Mouse (Mus musculus) megakaryocyte, embryonic 14.5 days (primary cell): ENCODE measurements around the gene Pfdn6.

Experiments used
- FLI1 ChIP-seq: IDR thresholded peaks from 2 replicates; pipeline ENCODE4 v1.6.1; 2012; ENCODE audit warnings: low read length, inconsistent platforms, mixed read lengths
- GATA1 ChIP-seq: IDR thresholded peaks from 3 replicates; pipeline ENCODE4 v1.6.1; 2012; ENCODE audit warnings: mixed read lengths, low read length, inconsistent platforms, borderline replicate concordance

DNA sequence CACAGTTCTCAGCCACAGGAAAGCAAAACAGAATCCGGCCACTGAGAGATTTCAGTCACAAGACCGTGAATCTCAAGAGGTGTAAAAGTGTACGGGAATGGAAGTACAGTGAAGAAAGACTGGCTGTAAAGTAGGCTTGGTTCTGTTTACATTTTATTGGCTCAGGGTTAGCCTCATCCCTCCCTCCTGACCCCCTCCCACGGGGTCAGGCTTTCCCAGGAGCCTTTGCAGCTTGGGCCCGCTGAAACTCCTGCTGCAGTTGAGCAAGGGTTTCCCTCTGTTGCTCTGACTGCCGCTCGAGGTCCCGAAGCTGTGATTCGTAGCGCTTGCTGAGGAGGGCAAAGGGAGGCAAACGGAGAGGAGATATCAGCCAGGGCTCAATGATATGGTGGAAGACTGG, 1.4 kb downstream of the Pfdn6 start:
- no peak for TF ChIP-seq GATA1
- no peak for TF ChIP-seq FLI1
